Mouse (Mus musculus) lung, postnatal 0 days (tissue): ENCODE data around the gene Nol4l.

Experiments used
- CTCF ChIP-seq: IDR thresholded peaks from 2 replicates; pipeline ENCODE4 v1.5.1; 2016; ENCODE audit warnings: antibody characterized with exemption, mild to moderate bottlenecking
- EP300 ChIP-seq: IDR thresholded peaks from 2 replicates; pipeline ENCODE4 v1.6.1; 2016; ENCODE audit warnings: antibody characterized with exemption, mild to moderate bottlenecking, control low read depth

GRCm38 (mm10) chr2:153418381-153418780 is 111.4 kb downstream of the Nol4l start:
- no peak for TF ChIP-seq CTCF
- TF ChIP-seq EP300: no peak
